Mouse (Mus musculus) bone marrow macrophage, adult 2 months (primary cell): ENCODE measurements around the gene Sapcd1.

Source experiments
- CTCF ChIP-seq: IDR thresholded peaks from 2 replicates; pipeline ENCODE4 v1.5.1; 2012; ENCODE audit warnings: low read depth, mild to moderate bottlenecking, low read length, moderate library complexity
- POLR2A ChIP-seq: IDR thresholded peaks from 2 replicates; pipeline ENCODE4 v1.6.1; 2012; ENCODE audit warnings: mild to moderate bottlenecking, low read depth, low read length, borderline replicate concordance

- TF ChIP-seq POLR2A: no peak
- TF ChIP-seq CTCF: no peak
Observed at GRCm38 (mm10) chr17:35066084-35066483, 38.3 kb upstream of the Sapcd1 start, which contains the start of gene Mpig6b.
